Mouse (Mus musculus): Measurements from ENCODE around the gene Mdp1. TPM values are rescaled to one million over a fixed set of nuclear protein-coding genes. Genes with fewer than 3 reads are reported as not detected.

Mdp1 gene
- 3.3 and 20.1 TPM in 2 replicates for polyA plus RNA-seq (2012; ENCODE audit: insufficient read depth, low replicate concordance)

DNA sequence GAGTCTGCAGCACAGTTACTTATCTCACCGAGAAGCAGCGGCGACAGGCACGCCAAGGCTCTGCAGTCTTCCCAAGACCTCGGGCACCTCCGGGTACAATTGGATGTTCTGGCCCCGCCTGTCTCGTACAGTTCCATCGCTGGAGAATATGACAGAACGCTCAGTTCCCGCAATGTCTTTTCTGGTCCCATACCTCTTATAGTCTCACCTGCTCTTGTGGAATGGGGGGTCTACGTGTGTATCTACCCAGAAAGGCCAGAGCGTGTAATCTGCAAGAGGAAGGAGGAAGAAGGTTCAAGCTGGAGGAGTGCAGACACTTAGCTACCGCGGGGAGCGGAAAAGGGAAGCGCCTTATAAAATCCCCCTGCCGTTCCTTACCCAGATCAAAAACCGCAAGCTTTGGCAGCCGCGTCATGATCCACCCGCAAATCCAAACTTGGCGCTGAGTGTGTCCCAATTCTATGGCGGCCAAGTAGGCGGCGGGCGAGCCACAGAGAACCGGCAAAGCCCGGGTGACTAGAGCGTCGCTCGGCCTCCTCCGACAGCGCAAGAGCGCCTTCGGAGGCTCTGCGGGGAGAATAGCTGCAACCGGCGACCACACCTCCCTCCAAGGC is at the start of gene Mdp1:
TSS of gene Mdp1 (minus strand) at position 549 of the 614 bp plus-strand sequence.
- peaks cover 30% of the 10 kb centered on the region for H3K4me1 ChIP-seq
- no peaks in the 10 kb centered on the region for H3K27me3 ChIP-seq (replicated peaks)
- peaks cover 61% of the 10 kb centered on the region for H3K36me3 ChIP-seq (replicated peaks; ENCODE audit: low read length)
- no peaks in the 10 kb centered on the region for H3K9me3 ChIP-seq
- no peak for TF ChIP-seq GATA1 (IDR thresholded peaks at IDR 0.05; ENCODE audit: borderline replicate concordance, low read length)
- TF ChIP-seq FLI1 (IDR thresholded peaks at IDR 0.05; ENCODE audit: low read length): no peak
- peak within 1 kb of the TSS; percentile 94 for H3K4me3 ChIP-seq (replicated peaks)

DNA sequence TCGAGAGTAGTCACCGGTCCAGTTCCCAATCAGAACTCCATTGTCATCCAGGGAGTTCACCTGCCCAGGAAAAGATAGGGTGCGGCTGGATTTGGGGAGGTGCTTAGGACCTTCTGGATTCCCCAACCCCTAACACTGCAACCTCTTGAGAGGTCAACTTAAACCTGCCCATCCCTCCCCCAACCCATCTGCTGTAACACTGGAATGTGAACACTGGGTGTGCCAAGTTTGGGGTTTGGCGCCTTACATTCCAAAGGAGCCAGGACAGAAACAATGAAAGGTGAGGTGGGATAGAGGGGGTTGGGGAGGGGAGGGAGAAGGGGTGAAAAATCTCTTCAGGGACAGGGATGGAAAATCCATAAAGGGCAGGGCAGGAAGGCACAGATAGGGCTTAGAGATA is 49.2 kb upstream of the Mdp1 start:
- H3K4me1 ChIP-seq: peaks cover 53% of the 10 kb centered on the region
- H3K36me3 ChIP-seq (replicated peaks; ENCODE audit: low read length): peaks cover 11% of the 10 kb centered on the region
- TF ChIP-seq FLI1 (IDR thresholded peaks at IDR 0.05; ENCODE audit: low read length) (no peak), GATA1 (IDR thresholded peaks at IDR 0.05; ENCODE audit: borderline replicate concordance, low read length) (no peak)
- no peak overlapping the region for H3K4me3 ChIP-seq (replicated peaks)
- peaks cover 7% of the 10 kb centered on the region for H3K27me3 ChIP-seq (replicated peaks)
- H3K9me3 ChIP-seq: no peaks in the 10 kb centered on the region

DNA sequence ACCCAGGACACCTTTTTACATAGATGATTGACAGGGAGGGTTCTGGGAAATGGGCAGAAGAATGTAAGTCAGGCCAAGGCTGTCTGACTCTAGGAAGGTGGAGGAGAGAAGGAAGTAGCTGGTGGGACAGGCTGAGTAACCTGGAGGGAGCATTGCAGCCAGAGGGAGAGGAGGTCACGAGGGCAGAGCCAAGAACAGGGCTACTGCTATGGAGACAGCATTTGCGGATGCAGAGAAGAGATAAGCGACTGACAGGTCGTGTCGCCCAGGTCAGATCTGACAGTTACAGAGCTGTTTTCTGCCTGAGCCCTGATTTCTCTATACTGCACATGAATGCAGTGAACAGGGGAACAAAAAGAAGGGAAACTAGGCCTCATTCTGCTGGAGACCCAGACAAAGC is 47.1 kb upstream of the Mdp1 start:
- Histone ChIP-seq H3K27me3 (replicated peaks) (peaks cover 10% of the 10 kb centered on the region), H3K9me3 (no peaks in the 10 kb centered on the region), H3K4me3 (replicated peaks) (no peak overlapping the region), H3K36me3 (replicated peaks; ENCODE audit: low read length) (peaks cover 22% of the 10 kb centered on the region), H3K4me1 (peaks cover 33% of the 10 kb centered on the region)
- TF ChIP-seq FLI1 (IDR thresholded peaks at IDR 0.05; ENCODE audit: low read length) (no peak), GATA1 (IDR thresholded peaks at IDR 0.05; ENCODE audit: borderline replicate concordance, low read length) (no peak)

DNA sequence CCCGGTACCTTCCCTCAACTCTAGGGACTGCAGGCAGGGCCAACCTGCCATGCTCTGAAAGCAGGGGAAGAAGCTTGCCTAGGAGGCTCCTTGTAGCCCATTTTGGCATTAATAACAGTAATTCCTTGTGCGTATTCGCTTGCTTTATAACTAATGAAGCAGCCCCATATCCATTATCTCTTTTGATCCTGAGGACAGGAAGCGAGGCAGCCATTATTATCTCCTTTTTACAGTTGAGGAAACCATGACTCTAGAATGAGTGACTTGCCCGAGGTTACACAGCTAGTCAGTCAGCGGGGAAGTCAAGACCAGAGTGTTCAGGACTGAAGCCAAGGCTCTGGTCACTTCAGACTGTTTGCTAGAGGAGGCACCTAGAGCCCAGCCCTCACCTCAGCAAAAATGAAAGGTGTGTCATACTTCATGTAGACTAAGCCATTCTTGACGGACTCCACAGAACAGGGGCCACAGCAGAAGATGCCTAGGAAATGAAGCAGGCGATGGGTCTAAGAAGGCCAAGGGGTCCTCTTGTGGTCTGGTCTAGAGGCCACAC is 45.8 kb upstream of the Mdp1 start:
- peaks cover 22% of the 10 kb centered on the region for H3K36me3 ChIP-seq (replicated peaks; ENCODE audit: low read length)
- TF ChIP-seq GATA1 (IDR thresholded peaks at IDR 0.05; ENCODE audit: borderline replicate concordance, low read length) (no peak), FLI1 (IDR thresholded peaks at IDR 0.05; ENCODE audit: low read length) (no peak)
- H3K27me3 ChIP-seq (replicated peaks): peaks cover 8% of the 10 kb centered on the region
- no peaks in the 10 kb centered on the region for H3K9me3 ChIP-seq
- no peak overlapping the region for H3K4me3 ChIP-seq (replicated peaks)
- H3K4me1 ChIP-seq: peaks cover 26% of the 10 kb centered on the region

DNA sequence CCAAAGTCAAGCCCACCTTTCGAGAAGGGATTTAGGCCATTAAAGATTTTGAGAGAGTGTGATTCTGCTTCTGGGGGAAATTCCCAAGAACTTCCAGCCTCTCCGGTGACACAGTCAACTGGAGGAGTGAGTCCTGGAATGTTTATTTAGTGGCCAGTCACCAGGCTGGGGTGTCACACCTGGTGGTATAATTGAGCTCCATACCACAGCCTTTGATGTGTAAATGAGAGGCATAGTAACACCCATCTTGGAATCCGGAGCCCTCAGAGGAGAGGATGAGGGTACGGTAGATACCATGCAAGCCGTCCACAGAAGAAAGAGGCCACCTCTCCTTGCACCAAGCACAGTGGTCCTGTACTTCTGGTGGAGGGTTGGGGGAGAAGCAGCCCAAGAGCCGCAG is 42.5 kb upstream of the Mdp1 start:
- Histone ChIP-seq H3K36me3 (replicated peaks; ENCODE audit: low read length) (peaks cover 13% of the 10 kb centered on the region), H3K4me3 (replicated peaks) (no peak overlapping the region), H3K4me1 (peaks cover 31% of the 10 kb centered on the region), H3K9me3 (no peaks in the 10 kb centered on the region), H3K27me3 (replicated peaks) (peaks cover 12% of the 10 kb centered on the region)
- TF ChIP-seq GATA1 (IDR thresholded peaks at IDR 0.05; ENCODE audit: borderline replicate concordance, low read length) (no peak), FLI1 (IDR thresholded peaks at IDR 0.05; ENCODE audit: low read length) (no peak)

DNA sequence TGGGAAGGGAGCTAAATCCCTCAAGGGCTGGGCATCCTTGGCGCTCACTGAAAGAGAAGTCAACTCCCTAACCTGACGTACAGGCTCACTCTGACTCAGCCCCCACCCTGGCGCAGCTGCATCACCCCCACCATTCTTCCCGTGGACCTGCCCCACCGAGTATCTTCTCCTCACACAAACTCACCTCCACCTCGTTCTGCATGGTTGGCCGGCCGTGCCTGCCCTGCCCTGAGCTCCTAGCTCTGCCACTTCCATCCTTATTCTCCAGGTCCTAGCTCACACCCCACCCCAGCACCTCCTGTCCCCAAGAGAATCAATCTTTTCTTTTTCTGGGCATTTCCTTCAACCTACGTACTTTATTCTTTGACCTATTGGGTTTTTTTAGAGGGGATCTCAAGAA is 40.8 kb upstream of the Mdp1 start:
- H3K36me3 ChIP-seq (replicated peaks; ENCODE audit: low read length): peaks cover 13% of the 10 kb centered on the region
- no peak overlapping the region for H3K4me3 ChIP-seq (replicated peaks)
- H3K27me3 ChIP-seq (replicated peaks): peaks cover 12% of the 10 kb centered on the region
- no peak for TF ChIP-seq GATA1 (IDR thresholded peaks at IDR 0.05; ENCODE audit: borderline replicate concordance, low read length)
- no peak for TF ChIP-seq FLI1 (IDR thresholded peaks at IDR 0.05; ENCODE audit: low read length)
- H3K9me3 ChIP-seq: no peaks in the 10 kb centered on the region
- peaks cover 36% of the 10 kb centered on the region for H3K4me1 ChIP-seq

DNA sequence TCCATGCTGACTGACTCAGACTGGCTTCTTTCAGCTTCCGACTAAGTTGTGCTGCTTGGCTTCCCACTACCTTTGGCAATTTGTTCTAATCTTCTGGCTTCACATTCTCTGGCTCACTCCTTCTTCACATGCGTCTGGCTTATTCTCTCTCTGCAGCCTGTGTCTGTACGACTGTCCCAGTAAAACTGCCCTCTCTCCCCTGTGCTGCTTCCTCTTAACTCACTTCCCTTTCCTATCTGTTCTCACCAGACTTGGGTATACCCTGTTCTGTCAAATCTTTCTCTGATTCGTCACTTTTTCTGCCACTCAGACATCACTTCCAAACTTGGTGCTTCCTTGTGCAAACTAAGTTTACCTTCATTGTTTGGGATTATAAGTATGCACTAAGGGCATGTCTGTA is 36.9 kb upstream of the Mdp1 start:
- TF ChIP-seq GATA1 (IDR thresholded peaks at IDR 0.05; ENCODE audit: borderline replicate concordance, low read length): no peak
- TF ChIP-seq FLI1 (IDR thresholded peaks at IDR 0.05; ENCODE audit: low read length): no peak
- H3K36me3 ChIP-seq (replicated peaks; ENCODE audit: low read length): no peaks in the 10 kb centered on the region
- peaks cover 12% of the 10 kb centered on the region for H3K27me3 ChIP-seq (replicated peaks)
- H3K4me1 ChIP-seq: peaks cover 21% of the 10 kb centered on the region
- peak overlapping the region; percentile 78 for H3K4me3 ChIP-seq (replicated peaks)
- peaks cover 23% of the 10 kb centered on the region for H3K9me3 ChIP-seq

DNA sequence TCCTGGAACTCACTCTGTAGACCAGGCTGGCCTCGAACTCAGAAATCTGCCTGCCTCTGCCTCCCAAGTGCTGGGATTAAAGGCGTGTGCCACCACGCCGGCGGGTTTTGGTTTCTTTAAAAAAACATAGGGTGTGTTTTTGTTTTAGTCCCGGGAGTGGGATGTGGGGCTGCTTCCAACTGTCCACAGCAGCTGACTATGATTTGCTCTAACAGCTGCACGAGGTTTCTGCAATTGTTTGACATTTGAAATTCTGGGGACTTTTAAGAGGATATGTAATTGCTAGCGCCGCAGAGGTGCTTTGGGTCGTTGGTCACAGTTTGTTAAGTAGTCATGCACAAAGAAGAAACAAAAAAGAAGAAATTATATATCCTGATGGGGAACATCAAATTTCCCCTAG is 29.1 kb upstream of the Mdp1 start:
- Histone ChIP-seq H3K4me1 (peaks cover 6% of the 10 kb centered on the region; the same call in 1 of the 2 replicates), H3K4me3 (replicated peaks) (no peak overlapping the region), H3K9me3 (peaks cover 24% of the 10 kb centered on the region), H3K27me3 (replicated peaks) (peaks cover 4% of the 10 kb centered on the region), H3K36me3 (replicated peaks; ENCODE audit: low read length) (no peaks in the 10 kb centered on the region)
- TF ChIP-seq GATA1 (IDR thresholded peaks at IDR 0.05; ENCODE audit: borderline replicate concordance, low read length) (no peak), FLI1 (IDR thresholded peaks at IDR 0.05; ENCODE audit: low read length) (no peak)

DNA sequence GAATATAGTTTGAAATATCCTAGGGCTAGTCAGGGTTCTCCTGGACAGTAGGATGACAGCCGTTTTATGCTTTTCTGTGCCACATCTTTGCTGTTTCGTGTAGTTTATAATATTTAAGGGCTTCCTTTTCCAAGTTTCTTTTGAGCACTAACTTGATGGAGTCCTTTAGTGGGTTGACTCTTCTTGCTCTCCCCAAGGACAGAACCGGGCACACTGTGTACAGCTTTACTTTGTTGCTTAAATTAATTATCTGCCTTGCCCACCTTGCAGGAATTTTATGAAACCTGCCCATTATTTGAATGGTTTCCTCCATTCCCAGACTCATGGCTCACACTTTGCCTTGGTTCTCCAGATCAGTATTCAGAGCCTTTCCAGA is 21.8 kb upstream of the Mdp1 start:
- no peak for TF ChIP-seq FLI1 (IDR thresholded peaks at IDR 0.05; ENCODE audit: low read length)
- no peak for TF ChIP-seq GATA1 (IDR thresholded peaks at IDR 0.05; ENCODE audit: borderline replicate concordance, low read length)

More for the DNA sequence above, 21.8 kb upstream of the Mdp1 start:
- H3K9me3 ChIP-seq: no peaks in the 10 kb centered on the region
- peaks cover 36% of the 10 kb centered on the region for H3K36me3 ChIP-seq (replicated peaks; ENCODE audit: low read length)
- peak overlapping the region; percentile 95 for H3K4me3 ChIP-seq (replicated peaks)
- no peaks in the 10 kb centered on the region for H3K27me3 ChIP-seq (replicated peaks)
- peaks cover 30% of the 10 kb centered on the region for H3K4me1 ChIP-seq
